Mouse (Mus musculus): ENCODE results near the gene BC030867.
A peak's percentile ranks its signal among the peaks of the same experiment; 100 is the strongest.

Gene BC030867

GRCm38 (mm10) chr11:102221243-102221953 is 27.3 kb upstream of the BC030867 start:
- DNase-seq (ENCODE audit: low spot score): no peak

DNA sequence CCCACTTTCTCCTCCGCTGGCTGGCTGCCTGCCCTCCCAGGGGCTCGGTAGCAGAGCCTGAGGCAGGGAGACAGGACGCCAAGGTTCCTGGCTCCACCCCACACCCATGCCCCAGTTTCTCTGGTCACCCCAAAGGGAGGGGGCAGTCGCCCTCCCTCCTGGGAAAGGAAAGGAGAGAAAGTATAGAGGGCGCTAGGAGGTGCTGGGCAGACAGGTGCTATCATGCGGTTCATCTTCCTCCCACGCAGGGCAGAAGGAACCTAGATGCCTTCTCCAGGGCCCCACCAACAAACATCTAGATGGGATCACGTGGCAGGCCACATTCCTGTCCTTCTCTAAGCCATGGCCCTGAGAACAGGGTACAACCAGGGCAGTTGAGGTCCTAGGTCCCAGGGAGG is 26.7 kb upstream of the BC030867 start:
- no peak for DNase-seq (ENCODE audit: low spot score)

GRCm38 (mm10) chr11:102223166-102223565 is 25.5 kb upstream of the BC030867 start:
- DNase-seq (ENCODE audit: low spot score): no peak

- no peak for DNase-seq (ENCODE audit: low spot score)
Observed at GRCm38 (mm10) chr11:102224686-102225085, 24.0 kb upstream of the BC030867 start.

GRCm38 (mm10) chr11:102225221-102225620 is 23.5 kb upstream of the BC030867 start:
- DNase-seq (ENCODE audit: low spot score): no peak

DNA sequence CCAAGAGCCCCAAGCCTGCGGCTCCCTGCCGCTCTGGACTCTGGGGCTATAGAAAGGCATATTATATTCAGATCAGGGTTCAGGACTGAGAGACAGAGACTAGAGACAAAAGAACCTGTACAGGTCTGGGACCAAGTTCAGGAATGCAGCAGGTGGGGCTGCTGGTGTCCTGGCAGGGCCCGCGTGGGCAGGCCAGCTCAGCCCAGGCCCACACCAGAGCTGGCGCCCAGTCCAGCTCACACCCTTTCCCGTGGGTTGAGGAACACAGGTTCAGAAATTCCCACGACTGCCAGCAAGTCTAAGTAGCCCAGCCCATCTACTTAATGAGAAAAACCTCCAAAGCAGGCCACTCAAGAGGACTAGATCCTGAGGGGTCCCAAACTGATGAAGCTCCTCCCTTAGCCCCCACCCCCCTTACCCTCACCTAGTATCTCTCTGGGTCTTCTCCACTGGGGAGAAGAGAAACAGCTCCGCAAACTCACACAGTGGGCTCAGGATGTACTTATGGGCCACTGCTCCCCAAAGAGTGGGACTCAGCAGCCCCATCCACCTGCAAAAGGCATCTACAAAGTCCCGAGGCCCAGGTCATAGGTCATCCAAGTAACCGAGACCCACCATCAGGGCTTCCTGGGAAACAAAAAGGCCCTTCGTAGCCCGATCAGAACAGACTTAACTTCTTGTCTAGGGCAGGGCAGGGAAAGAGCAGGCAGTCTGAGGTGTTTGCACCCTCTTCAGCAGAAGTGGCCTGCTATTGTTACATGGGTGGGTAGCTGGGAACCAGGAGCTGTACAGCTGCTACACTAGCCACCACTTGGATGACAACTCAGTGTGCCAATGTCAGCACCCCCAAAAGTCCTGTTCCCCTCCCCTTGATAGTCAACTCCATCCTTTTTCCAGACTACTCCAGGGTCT is 22.4 kb upstream of the BC030867 start:
- no peak for DNase-seq (ENCODE audit: low spot score)

DNA sequence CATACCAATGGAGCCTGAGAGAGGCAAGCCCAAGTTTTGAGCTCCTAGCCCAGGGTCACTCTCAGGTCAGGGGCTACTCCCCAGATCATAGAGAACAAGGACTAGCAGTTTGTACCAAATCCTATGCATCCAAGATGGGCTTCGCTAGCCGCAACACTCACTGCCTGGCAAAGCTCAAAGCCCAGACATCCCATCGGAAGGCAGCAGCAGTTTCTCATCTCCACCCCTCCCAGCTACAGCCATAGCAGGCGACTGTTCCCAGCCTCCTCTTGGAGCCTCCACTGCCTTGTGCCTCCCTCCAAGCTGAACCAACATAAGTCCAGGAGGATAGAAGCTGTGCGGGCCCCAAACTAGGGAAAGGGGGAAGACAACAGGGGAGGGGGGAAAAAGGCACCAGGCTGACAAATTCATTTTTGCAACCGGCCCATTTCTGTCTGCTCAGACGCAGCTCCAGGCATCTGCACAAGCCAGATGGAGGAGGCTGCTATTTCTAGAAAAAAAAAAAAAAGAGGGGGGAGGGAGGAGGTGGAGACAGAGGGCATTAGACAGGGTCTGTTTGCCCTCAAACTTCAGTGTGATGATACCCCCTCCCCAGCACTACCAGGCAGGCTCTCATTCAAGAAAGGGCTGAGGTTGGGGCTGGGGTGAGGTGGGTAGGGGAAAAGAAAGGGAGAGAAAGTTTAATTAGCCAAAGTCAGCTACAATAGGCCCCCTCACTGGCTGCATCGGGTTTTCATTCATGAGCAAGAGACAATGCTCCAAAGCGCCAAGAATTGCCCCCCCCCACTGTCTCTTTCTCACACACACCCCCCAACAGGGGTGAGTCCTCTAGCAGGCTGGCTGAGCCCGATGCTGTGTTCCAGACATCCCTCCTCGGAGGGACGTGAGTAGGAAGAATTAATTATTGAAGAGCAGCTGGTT is 21.2 kb upstream of the BC030867 start:
- DNase-seq (ENCODE audit: low spot score): no peak

DNA sequence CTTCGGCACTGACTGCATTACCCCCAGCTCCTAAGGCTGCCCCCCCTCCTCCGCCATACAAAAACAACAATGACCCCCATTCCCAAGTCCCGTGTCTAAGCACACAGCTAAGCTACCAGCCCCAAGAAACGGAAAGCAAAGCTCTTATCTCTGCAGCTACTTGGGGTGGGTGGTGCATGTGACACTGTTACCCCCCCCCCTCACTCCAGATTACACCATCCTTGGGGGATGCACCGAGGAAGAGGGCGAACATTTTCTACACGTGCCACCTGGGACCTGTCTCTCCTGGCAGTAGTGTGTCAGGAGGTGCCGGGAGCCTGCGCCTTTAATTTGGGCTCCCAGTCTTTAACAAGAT is 20.5 kb upstream of the BC030867 start:
- DNase-seq (ENCODE audit: low spot score): no peak

GRCm38 (mm10) chr11:102228646-102229268 is 19.9 kb upstream of the BC030867 start:
- no peak for DNase-seq (ENCODE audit: low spot score)

DNA sequence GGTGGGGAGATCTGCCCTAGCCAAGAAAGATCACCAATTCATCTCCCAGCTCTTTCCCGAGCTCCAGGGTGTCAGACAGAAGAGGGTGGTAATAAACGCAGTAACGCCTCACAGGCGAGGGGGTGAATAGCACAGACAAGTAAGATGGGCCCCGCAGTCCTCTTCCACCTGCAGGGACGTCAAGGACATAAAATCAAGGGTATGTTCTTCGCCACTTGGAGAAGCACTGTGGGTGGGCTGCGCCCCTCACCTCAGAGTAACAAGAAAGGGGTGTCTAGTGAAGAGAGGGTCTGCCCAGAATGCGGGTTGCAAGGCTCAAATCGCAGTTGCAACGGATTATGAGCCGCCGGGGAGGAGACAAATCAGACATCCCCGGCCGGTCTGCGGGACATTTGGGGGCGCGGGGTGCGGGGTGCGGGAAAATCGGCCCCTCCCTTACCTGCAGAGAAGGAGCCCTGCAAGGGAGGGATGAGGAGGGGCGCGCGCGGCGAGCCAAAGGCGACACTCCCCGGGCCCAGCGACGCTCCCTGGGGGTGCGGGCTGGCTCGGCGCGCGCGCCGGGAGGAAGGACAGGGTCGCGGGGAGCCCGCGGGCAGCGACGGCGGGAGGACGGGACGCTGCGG is 19.2 kb upstream of the BC030867 start:
- DNase-seq (ENCODE audit: low spot score): no peak

DNA sequence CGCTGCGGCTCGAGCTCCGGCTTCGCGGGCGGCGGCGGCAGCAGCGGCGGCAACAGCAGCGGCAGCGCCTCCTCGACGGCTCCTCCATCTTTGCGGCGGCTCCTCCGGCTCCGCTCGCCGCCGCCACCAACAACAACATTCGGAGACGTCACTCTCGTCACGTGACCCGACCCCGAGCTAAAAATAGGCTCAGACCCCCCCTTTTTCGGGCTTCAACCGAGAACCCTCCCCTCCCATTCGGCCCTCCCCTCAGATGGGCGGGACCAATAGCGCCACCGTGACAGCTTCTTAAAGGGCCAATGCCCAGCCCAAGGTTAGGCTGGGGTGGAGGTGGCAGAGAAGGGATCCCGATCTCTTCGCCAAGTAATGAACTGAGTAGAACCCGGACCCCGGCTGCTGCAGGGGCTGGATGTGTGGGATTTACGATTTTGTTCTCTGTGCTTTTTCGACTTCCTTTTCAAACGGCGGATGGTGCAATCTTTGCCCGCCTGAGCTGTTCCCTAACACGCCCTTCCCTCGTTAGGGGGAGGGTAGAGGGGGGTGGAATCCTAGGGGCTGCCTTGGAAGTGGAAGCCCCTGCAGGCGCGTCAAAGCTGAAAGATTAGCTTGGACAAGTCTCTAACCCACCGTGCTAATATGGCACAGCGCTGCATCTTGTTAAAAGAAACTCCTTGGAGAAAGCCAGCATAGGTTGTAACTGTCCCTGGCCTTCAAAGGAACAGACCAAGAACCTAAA is 18.5 kb upstream of the BC030867 start, which contains the start of gene Hdac5:
TSS of gene Hdac5 (minus strand) at position 161 of the 736 bp plus-strand sequence.
- peak; percentile 99 for DNase-seq (ENCODE audit: low spot score)

DNA sequence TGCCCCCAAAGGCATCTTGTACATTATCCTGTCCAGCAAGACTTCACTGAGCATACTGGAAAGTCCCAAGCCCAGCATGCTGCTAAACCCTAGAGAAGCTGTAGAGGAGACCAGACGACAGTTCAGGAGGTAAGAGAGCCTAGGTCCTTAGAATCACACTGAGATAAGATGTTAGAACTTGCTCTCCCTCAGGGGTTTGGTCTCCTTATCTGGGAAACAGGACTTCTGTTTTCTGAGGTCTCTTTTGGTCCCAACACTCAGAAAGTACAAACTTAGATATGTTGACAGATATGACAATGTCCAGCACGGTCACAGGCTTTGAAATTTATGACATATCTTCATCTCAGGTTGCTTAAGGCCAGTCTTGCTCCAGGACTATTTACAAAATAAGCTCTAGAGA is 12.7 kb upstream of the BC030867 start:
- DNase-seq (ENCODE audit: low spot score): no peak

DNA sequence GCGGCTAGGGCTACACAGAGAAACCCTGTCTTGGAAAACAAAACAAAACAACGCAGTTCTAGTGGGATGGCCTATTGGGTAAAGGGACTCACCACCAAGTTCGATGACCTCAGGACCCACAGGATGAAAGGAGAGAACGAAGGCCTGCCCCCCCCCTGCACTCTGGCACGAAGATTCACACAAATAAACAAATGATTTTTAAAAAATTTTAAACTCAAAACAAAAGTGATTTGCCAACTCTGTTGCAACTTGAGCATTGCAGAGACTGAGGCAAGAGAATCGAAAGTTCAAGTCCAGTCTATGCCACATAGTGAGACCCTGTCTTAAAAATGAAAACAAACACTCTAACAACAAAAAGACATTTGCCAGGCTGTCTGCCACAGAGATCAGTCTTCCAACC is 8.0 kb upstream of the BC030867 start:
- no peak for DNase-seq (ENCODE audit: low spot score)

- DNase-seq (ENCODE audit: low spot score): no peak
Observed at GRCm38 (mm10) chr11:102241246-102241645, 7.4 kb upstream of the BC030867 start.

DNA sequence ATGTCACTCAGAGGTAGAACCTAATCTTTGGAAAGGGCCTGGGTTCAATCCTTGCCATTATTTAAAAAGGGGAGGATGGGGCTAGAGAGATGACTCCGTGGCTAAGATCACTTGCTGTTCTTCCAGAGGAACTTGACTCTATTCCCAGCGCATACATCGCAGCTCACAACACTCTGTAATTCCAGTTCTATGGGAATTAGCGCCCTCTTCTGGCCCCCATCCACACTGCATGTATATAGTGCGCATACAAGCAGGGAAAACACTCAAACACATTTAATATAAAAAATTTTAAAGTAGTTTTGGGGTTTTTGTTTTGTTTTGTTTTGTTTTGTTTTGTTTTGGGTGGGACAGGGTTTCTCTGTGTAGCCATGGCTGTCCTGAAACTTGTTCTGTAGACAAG is 6.8 kb upstream of the BC030867 start:
- no peak for DNase-seq (ENCODE audit: low spot score)

DNA sequence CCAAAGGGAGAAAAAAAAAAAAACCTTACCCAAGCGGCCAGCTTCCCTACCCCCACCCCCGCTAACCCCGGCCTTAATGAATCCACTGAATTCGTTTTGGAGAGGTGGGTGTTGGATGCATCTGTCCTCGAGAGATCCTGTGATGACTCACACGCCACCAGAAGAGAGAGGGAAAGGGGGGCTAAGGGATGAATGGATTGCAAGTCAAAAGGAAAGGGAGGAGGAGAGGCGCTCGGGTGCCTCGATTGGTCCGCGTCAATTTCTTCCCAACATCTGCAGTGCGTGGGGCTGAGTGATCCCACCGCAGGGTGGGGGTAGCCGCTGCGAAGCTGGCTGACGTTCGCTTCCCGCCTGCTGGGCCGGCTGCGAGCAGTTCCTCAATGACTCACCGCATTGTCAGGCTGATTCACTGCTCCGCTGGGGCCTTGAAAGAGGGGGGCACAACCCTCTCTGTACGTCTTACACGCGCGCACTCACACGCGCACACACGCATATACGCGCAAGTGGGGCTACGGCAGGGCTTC is 3.7 kb upstream of the BC030867 start:
- DNase-seq (ENCODE audit: low spot score): no peak

- DNase-seq (ENCODE audit: low spot score): no peak
Observed at GRCm38 (mm10) chr11:102245581-102246272, 3.0 kb upstream of the BC030867 start.

- no peak for DNase-seq (ENCODE audit: low spot score)
Observed at GRCm38 (mm10) chr11:102246273-102246635, 2.4 kb upstream of the BC030867 start.

- DNase-seq (ENCODE audit: low spot score): no peak
Observed at GRCm38 (mm10) chr11:102246871-102247270, 1.8 kb upstream of the BC030867 start.

All from layer of hippocampus, adult 9-10 months (tissue).